Mouse (Mus musculus): ENCODE measurements at regions not wholly inside any gene's neighbourhood (a gene's known extent, or its start where the extent isn't known, plus 50 kb on each side); places are given as distances from the start of the nearest gene placed in this dataset.

- DNase-seq (ENCODE audit: low spot score in 2 of 2), result no peak
Observed at GRCm38 (mm10) chr15:42768396-42768795, 2634.2 kb downstream of the 9330182O14Rik start.

- DNase-seq (ENCODE audit: low spot score in 2 of 2), result no peak
Observed at GRCm38 (mm10) chr15:42779903-42780302, 2645.7 kb downstream of the 9330182O14Rik start.

- DNase-seq (ENCODE audit: low spot score in 2 of 2), result no peak
Observed at GRCm38 (mm10) chr15:42801217-42801616, 2667.1 kb downstream of the 9330182O14Rik start.

GRCm38 (mm10) chr15:42810871-42811490, 2676.8 kb downstream of the 9330182O14Rik start:
- DNase-seq (ENCODE audit: low spot score in 2 of 2), result no peak

- peak in 1 of 2 experiments; percentile 20 for DNase-seq (ENCODE audit: low spot score in 2 of 2)
Observed at GRCm38 (mm10) chr15:42815026-42815724, 2681.0 kb downstream of the 9330182O14Rik start.

GRCm38 (mm10) chr15:42838839-42839238, 2704.7 kb downstream of the 9330182O14Rik start:
- DNase-seq (ENCODE audit: low spot score in 2 of 2), result no peak

GRCm38 (mm10) chr15:42850003-42850402, 2715.8 kb downstream of the 9330182O14Rik start:
- no peak for DNase-seq (ENCODE audit: low spot score in 2 of 2)

GRCm38 (mm10) chr15:42872491-42872890, 2738.3 kb downstream of the 9330182O14Rik start:
- no peak for DNase-seq (ENCODE audit: low spot score in 2 of 2)

GRCm38 (mm10) chr15:42894611-42895010, 2760.4 kb downstream of the 9330182O14Rik start:
- DNase-seq (ENCODE audit: low spot score in 2 of 2), result no peak

- DNase-seq (ENCODE audit: low spot score in 2 of 2), result no peak
Observed at GRCm38 (mm10) chr15:42900056-42900455, 2765.9 kb downstream of the 9330182O14Rik start.

GRCm38 (mm10) chr15:42901782-42902181, 2767.6 kb downstream of the 9330182O14Rik start:
- DNase-seq (ENCODE audit: low spot score in 2 of 2), result no peak

GRCm38 (mm10) chr15:42911357-42911756, 2777.2 kb downstream of the 9330182O14Rik start:
- DNase-seq (ENCODE audit: low spot score in 2 of 2), result no peak

- no peak for DNase-seq (ENCODE audit: low spot score in 2 of 2)
Observed at GRCm38 (mm10) chr15:42912880-42913279, 2778.7 kb downstream of the 9330182O14Rik start.

GRCm38 (mm10) chr15:42913285-42913684, 2779.1 kb downstream of the 9330182O14Rik start:
- DNase-seq (ENCODE audit: low spot score in 2 of 2), result no peak

- DNase-seq (ENCODE audit: low spot score in 2 of 2), result peak in 1 of 2 experiments; percentile 80
Observed at GRCm38 (mm10) chr15:42914099-42914498, 2779.9 kb downstream of the 9330182O14Rik start.

- DNase-seq (ENCODE audit: low spot score in 2 of 2), result no peak
Observed at GRCm38 (mm10) chr15:42915195-42915594, 2781.0 kb downstream of the 9330182O14Rik start.

- no peak for DNase-seq (ENCODE audit: low spot score in 2 of 2)
Observed at GRCm38 (mm10) chr15:42921618-42922017, 2787.5 kb downstream of the 9330182O14Rik start.

- DNase-seq (ENCODE audit: low spot score in 2 of 2), result no peak
Observed at GRCm38 (mm10) chr15:42928331-42928730, 2794.2 kb downstream of the 9330182O14Rik start.

- no peak for DNase-seq (ENCODE audit: low spot score in 2 of 2)
Observed at GRCm38 (mm10) chr15:42944610-42945009, 2810.4 kb downstream of the 9330182O14Rik start.

GRCm38 (mm10) chr15:42955167-42955566, 2821.0 kb downstream of the 9330182O14Rik start:
- DNase-seq (ENCODE audit: low spot score in 2 of 2), result no peak

- peak; percentile 19 to 70 for DNase-seq (ENCODE audit: low spot score in 2 of 2)
Observed at GRCm38 (mm10) chr15:42962747-42963338, 2828.7 kb downstream of the 9330182O14Rik start.

GRCm38 (mm10) chr15:42965314-42965713, 2831.1 kb downstream of the 9330182O14Rik start:
- DNase-seq (ENCODE audit: low spot score in 2 of 2), result no peak

All from left cerebral cortex, adult 9 months (tissue).